Mouse (Mus musculus) adrenal gland, postnatal 25 days (tissue): ENCODE results near the gene Cwf19l1. TPM values are rescaled to one million over a fixed set of nuclear protein-coding genes. Genes with fewer than 3 reads are reported as not detected.

Experiments
- total RNA-seq: library from RNA; stranded (reverse); gene quantifications from 2 replicates; pipeline ENCODE4 v1.2.3, GENCODE M21; 2021

Cwf19l1 gene
- total RNA-seq, 1 experiment from 2014 or later = 37.0 TPM

Other genes with a start within 250 kb of the Cwf19l1 start
- gene Dnmbp, start 195.7 kb downstream of the Cwf19l1 start, total RNA-seq = 15.9 and 17.1 TPM in 2 replicates
- 0.67 TPM in 1 of 2 replicates, not detected in the other for gene Cpn1, start 149.3 kb downstream of the Cwf19l1 start, total RNA-seq
- gene Cyp2c23, start 106.7 kb downstream of the Cwf19l1 start, total RNA-seq = 1.4 and 3.9 TPM in 2 replicates
- gene Erlin1, start 66.1 kb downstream of the Cwf19l1 start, total RNA-seq = 18.3 and 19.7 TPM in 2 replicates
- gene Chuk, start 28.4 kb downstream of the Cwf19l1 start, total RNA-seq = 74.6 and 84.0 TPM in 2 replicates
- gene Bloc1s2, start 10.6 kb upstream of the Cwf19l1 start, total RNA-seq = 24.7 and 36.9 TPM in 2 replicates
- not detected in 2 replicates for gene Pkd2l1, start 56.6 kb upstream of the Cwf19l1 start, total RNA-seq
- not detected in 2 replicates for gene Scd3, start 67.4 kb upstream of the Cwf19l1 start, total RNA-seq
- 749 and 764 TPM in 2 replicates for gene Scd2, start 157.8 kb upstream of the Cwf19l1 start, total RNA-seq
- 5.5 and 6.4 TPM in 2 replicates for gene Scd4, start 197.2 kb upstream of the Cwf19l1 start, total RNA-seq